Mouse (Mus musculus) CH12.LX (cell line): ENCODE results near the gene Gm27029. TPM values are rescaled to one million over a fixed set of nuclear protein-coding genes. Genes with fewer than 3 reads are reported as not detected.
A peak's percentile ranks its signal among the peaks of the same experiment; 100 is the strongest.

ENCODE experiments used
- DNase-seq: peaks from one replicate; pipeline ENCODE4 v3.0.0-alpha.2; 2013; ENCODE audit errors: extremely low read depth
- H3K27ac ChIP-seq: 2 replicates; pipeline ENCODE4 v1.5.1; 2012; ENCODE audit warnings: low read depth, mild to moderate bottlenecking, control low read depth, moderate library complexity; ENCODE audit not compliant: insufficient read depth
- H3K27me3 ChIP-seq: replicated peaks from 2 replicates; pipeline ENCODE3; 2012; ENCODE audit warnings: inconsistent platforms
- H3K36me3 ChIP-seq, 2 experiments: replicated peaks in 1 of 2; 2 replicates each; pipeline versions ENCODE3 to v1.6.1; 2012; ENCODE audit warnings: inconsistent platforms in 1 of 2, low read length in 1 of 2, mild to moderate bottlenecking in 1 of 2, mixed read lengths in 1 of 2, moderate library complexity in 1 of 2; ENCODE audit not compliant: control insufficient read depth in 1 of 2, insufficient read depth in 1 of 2
- H3K4me1 ChIP-seq, 2 experiments: 2 replicates each; pipeline ENCODE4 v1.6.1; 2012; ENCODE audit warnings: inconsistent platforms in 1 of 2, moderate library complexity in 1 of 2; ENCODE audit not compliant: insufficient read depth in 2 of 2, control insufficient read depth in 1 of 2
- H3K4me2 ChIP-seq: 2 replicates; pipeline ENCODE4 v1.6.1; 2012; ENCODE audit warnings: low read depth, mild to moderate bottlenecking, control low read depth; ENCODE audit not compliant: poor library complexity, insufficient read depth, severe bottlenecking
- H3K4me3 ChIP-seq, 3 experiments: fragments of 150-350 bp in 1 of 3; sonication (generic) in 1 of 3; replicated peaks in 1 of 3; 2 replicates each; pipeline versions ENCODE3 to v1.5.1; 2011 to 2012; ENCODE audit warnings: low read depth in 2 of 3, low read length in 2 of 3, mild to moderate bottlenecking in 2 of 3, moderate library complexity in 2 of 3, control low read depth in 1 of 3, improper control_type of control experiment in 1 of 3, inconsistent platforms in 1 of 3, mixed read lengths in 1 of 3; ENCODE audit not compliant: poor library complexity in 1 of 3
- H3K79me2 ChIP-seq: replicated peaks from 2 replicates; pipeline ENCODE4 v1.6.1; 2012; ENCODE audit warnings: mild to moderate bottlenecking, moderate library complexity; ENCODE audit not compliant: control insufficient read depth, poor library complexity, insufficient read depth, severe bottlenecking; ENCODE audit errors: extremely low read depth
- H3K9ac ChIP-seq: 2 replicates; pipeline ENCODE4 v1.6.1; 2012; ENCODE audit warnings: low read depth, mild to moderate bottlenecking, control low read depth, moderate library complexity; ENCODE audit not compliant: insufficient read depth
- H3K9me3 ChIP-seq: replicated peaks from 2 replicates; pipeline ENCODE3; 2012; ENCODE audit warnings: low read length, inconsistent platforms, mixed read lengths
- BHLHE40 ChIP-seq: IDR thresholded peaks from 2 replicates; pipeline ENCODE4 v1.6.1; 2011; ENCODE audit warnings: mild to moderate bottlenecking, low read depth, low read length, improper control_type of control experiment
- CHD2 ChIP-seq: IDR thresholded peaks from 2 replicates; pipeline ENCODE4 v1.6.1; 2011; ENCODE audit warnings: low read length, improper control_type of control experiment
- CTCF ChIP-seq, 2 experiments: IDR thresholded peaks in 1 of 2; conservative IDR thresholded peaks in 1 of 2; 2 replicates each; pipeline ENCODE4 v1.5.1; 2011 to 2012; ENCODE audit warnings: low read depth in 2 of 2, low read length in 2 of 2, improper control_type of control experiment in 1 of 2, inconsistent platforms in 1 of 2, mild to moderate bottlenecking in 1 of 2, moderate library complexity in 1 of 2
- E2F4 ChIP-seq: IDR thresholded peaks from 2 replicates; pipeline ENCODE4 v1.6.1; 2011; ENCODE audit warnings: low read depth, low read length, improper control_type of control experiment; ENCODE audit not compliant: insufficient replicate concordance
- ELF1 ChIP-seq: IDR thresholded peaks from 2 replicates; pipeline ENCODE4 v1.6.1; 2014; ENCODE audit warnings: low read depth, mild to moderate bottlenecking, inconsistent platforms, low read length, improper control_type of control experiment
- ETS1 ChIP-seq: conservative IDR thresholded peaks from 2 replicates; pipeline ENCODE4 v1.6.1; 2012; ENCODE audit warnings: low read depth, mild to moderate bottlenecking, inconsistent platforms, low read length, improper control_type of control experiment, moderate library complexity
- GABPA ChIP-seq: IDR thresholded peaks from 2 replicates; pipeline ENCODE4 v1.6.1; 2012; ENCODE audit warnings: low read depth, low read length, improper control_type of control experiment, inconsistent platforms; ENCODE audit not compliant: insufficient replicate concordance
- IRF4 ChIP-seq: IDR thresholded peaks from 2 replicates; pipeline ENCODE4 v1.6.1; 2014; ENCODE audit warnings: low read depth, mild to moderate bottlenecking, inconsistent platforms, low read length, improper control_type of control experiment
- KAT2A ChIP-seq: IDR thresholded peaks from 2 replicates; pipeline ENCODE4 v1.6.1; 2012; ENCODE audit warnings: low read length, improper control_type of control experiment, inconsistent platforms; ENCODE audit not compliant: insufficient replicate concordance
- MAFK ChIP-seq: IDR thresholded peaks from 2 replicates; pipeline ENCODE4 v1.6.1; 2011; ENCODE audit warnings: low read length, improper control_type of control experiment; ENCODE audit not compliant: insufficient replicate concordance
- MAX ChIP-seq: IDR thresholded peaks from 2 replicates; pipeline ENCODE4 v1.6.1; 2011; ENCODE audit warnings: low read length, improper control_type of control experiment
- MEF2A ChIP-seq: IDR thresholded peaks from 2 replicates; pipeline ENCODE4 v1.6.1; 2014; ENCODE audit warnings: low read depth, mild to moderate bottlenecking, inconsistent platforms, low read length, improper control_type of control experiment, borderline replicate concordance
- MXI1 ChIP-seq: IDR thresholded peaks from 2 replicates; pipeline ENCODE4 v1.6.1; 2011; ENCODE audit warnings: mild to moderate bottlenecking, low read depth, low read length, improper control_type of control experiment
- MYC ChIP-seq: IDR thresholded peaks from 2 replicates; pipeline ENCODE4 v1.6.1; 2011; ENCODE audit warnings: low read depth, mild to moderate bottlenecking, improper control_type of control experiment, low read length
- NELFE ChIP-seq: IDR thresholded peaks from 2 replicates; pipeline ENCODE4 v1.6.1; 2011; ENCODE audit warnings: low read depth, low read length, improper control_type of control experiment
- POLR2AphosphoS2 ChIP-seq: IDR thresholded peaks from 2 replicates; pipeline ENCODE4 v1.6.1; 2011; ENCODE audit warnings: low read depth, low read length, improper control_type of control experiment
- RAD21 ChIP-seq: IDR thresholded peaks from 2 replicates; pipeline ENCODE4 v1.6.1; 2011; ENCODE audit warnings: low read depth, mild to moderate bottlenecking, low read length, improper control_type of control experiment, moderate library complexity
- SIN3A ChIP-seq: IDR thresholded peaks from 2 replicates; pipeline ENCODE4 v1.6.1; 2012; ENCODE audit warnings: low read length, improper control_type of control experiment, inconsistent platforms
- SMC3 ChIP-seq: IDR thresholded peaks from 2 replicates; pipeline ENCODE4 v1.6.1; 2011; ENCODE audit warnings: low read depth, low read length, improper control_type of control experiment
- TBP ChIP-seq: conservative IDR thresholded peaks from 2 replicates; pipeline ENCODE4 v1.6.1; 2011; ENCODE audit warnings: low read depth, low read length, improper control_type of control experiment
- TCF12 ChIP-seq: IDR thresholded peaks from 2 replicates; pipeline ENCODE4 v1.6.1; 2014; ENCODE audit warnings: low read depth, mild to moderate bottlenecking, inconsistent platforms, low read length, improper control_type of control experiment
- USF2 ChIP-seq: conservative IDR thresholded peaks from 2 replicates; pipeline ENCODE4 v1.6.1; 2011; ENCODE audit warnings: low read depth, low read length, improper control_type of control experiment
- ZC3H11A ChIP-seq: IDR thresholded peaks from 2 replicates; pipeline ENCODE4 v1.6.1; 2012; ENCODE audit warnings: low read depth, mild to moderate bottlenecking, inconsistent platforms, low read length, improper control_type of control experiment
- ZMIZ1 ChIP-seq: IDR thresholded peaks from 2 replicates; pipeline ENCODE4 v1.6.1; 2012; ENCODE audit warnings: low read depth, mild to moderate bottlenecking, inconsistent platforms, low read length, improper control_type of control experiment
- dilution Hi-C: fragments of 300-500 bp; cut with MboI; formaldehyde crosslinking; loops from 2 replicates; pipeline ENCODE4 v1.14.3; 2020; ENCODE audit warnings: low sequenced_read_pairs; ENCODE audit not compliant: extremely low pct_unique_long_range_greater_than_20kb, extremely low pct_ligation_motif_present
- in situ Hi-C: fragments of 300-500 bp; cut with MboI; formaldehyde crosslinking; loops from 3 replicates; pipeline ENCODE4 v1.14.3; 2019; ENCODE audit warnings: low sequenced_read_pairs, low pct_ligation_motif_present, low pct_unique_long_range_greater_than_20kb, mixed read lengths
- polyA plus RNA-seq: library from polyadenylated mRNA; unstranded; fragments of >175 nt; gene quantifications from 2 replicates; pipeline ENCODE4 v1.2.1, GENCODE M21; 2012; ENCODE audit warnings: low read depth; ENCODE audit not compliant: insufficient read length
- total RNA-seq, 2 experiments: library from RNA; depleted of rRNA; stranded (reverse); fragments of 300-350 nt in 1 of 2; fragments of >200 nt in 1 of 2; gene quantifications; 2 replicates each; pipeline ENCODE4 v1.2.3; 2012 to 2014

The Gm27029 gene
- total and polyA plus RNA-seq, 3 experiments = 1.7 to 8.3 (median 6.2) TPM

GRCm38 (mm10) chr11:101395110-101395509, 29.5 kb downstream of the Gm27029 start:
- in situ Hi-C loops (loop anchor here (10.0 kb wide), 1 partner anchor 60 kb away; the partner anchor contains the start of gene Aoc3), dilution Hi-C loops (no loop called here)
- H3K27me3 ChIP-seq = no peaks in the 10 kb centered on the region
- H3K27ac ChIP-seq = no peak overlapping the region
- no peaks in the 10 kb centered on the region for H3K9me3 ChIP-seq
- H3K36me3 ChIP-seq = no peaks in the 10 kb centered on the region
- H3K79me2 ChIP-seq = no peaks in the 10 kb centered on the region
- no peak for TF ChIP-seq BHLHE40
- 0 out of 2 replicates have a peak, but pooled peaks have one; percentile 33 for TF ChIP-seq MXI1
- 0 out of 2 replicates have a peak, but pooled peaks have one; percentile 42 for TF ChIP-seq SIN3A
- no peak for TF ChIP-seq TCF12
- TF ChIP-seq ZC3H11A = peak; percentile 89
- TF ChIP-seq ZMIZ1 = no peak
- TF ChIP-seq NELFE = peak; percentile 37; the same call in 1 of the 2 replicates
- no peak for TF ChIP-seq USF2
- TF ChIP-seq ELF1 = no peak
- TF ChIP-seq KAT2A = no peak
- no peak for TF ChIP-seq MYC
- peak; percentile 100 for TF ChIP-seq RAD21
- TF ChIP-seq IRF4 = peak; percentile 45; the same call in 1 of the 2 replicates
- peak; percentile 59 to 99 for TF ChIP-seq CTCF (conservative IDR thresholded peaks at IDR 0.05 in 1 of 2, IDR thresholded peaks at IDR 0.05 in 1 of 2; ENCODE audit: low read depth in 2 of 2, low read length in 2 of 2)
- TF ChIP-seq SMC3 = peak; percentile 99
- TF ChIP-seq TBP = 0 out of 2 replicates have a peak, but pooled peaks have one; percentile 34
- 0 out of 2 replicates have a peak, but pooled peaks have one; percentile 52 for TF ChIP-seq MEF2A
- no peak overlapping the region for H3K9ac ChIP-seq
- DNase-seq = peak; percentile 78
- H3K4me3 ChIP-seq = no peak overlapping the region
- H3K4me1 ChIP-seq = peaks cover 3 to 5% of the 10 kb centered on the region in 2 experiments; a peak in 3 of 4 replicates
- no peak overlapping the region for H3K4me2 ChIP-seq

- Histone ChIP-seq H3K36me3 (no peaks in the 10 kb centered on the region), H3K27me3 (no peaks in the 10 kb centered on the region), H3K4me1 (peaks cover 0 to 5% of the 10 kb centered on the region in 2 experiments; a peak in 1 of 4 replicates), H3K4me3 (no peak overlapping the region), H3K79me2 (no peaks in the 10 kb centered on the region), H3K27ac (no peak overlapping the region), H3K9me3 (no peaks in the 10 kb centered on the region), H3K4me2 (no peak overlapping the region), H3K9ac (no peak overlapping the region)
- in situ Hi-C loops (no loop called here), dilution Hi-C loops (no loop called here)
- DNase-seq = no peak
- TF ChIP-seq GABPA = no peak
- no peak for TF ChIP-seq MEF2A
- no peak for TF ChIP-seq MAFK
- no peak for TF ChIP-seq MAX
- TF ChIP-seq KAT2A = no peak
- TF ChIP-seq ETS1 = no peak
- no peak for TF ChIP-seq POLR2AphosphoS2
- TF ChIP-seq CTCF (conservative IDR thresholded peaks at IDR 0.05 in 1 of 2, IDR thresholded peaks at IDR 0.05 in 1 of 2; ENCODE audit: low read depth in 2 of 2, low read length in 2 of 2) = no peak
- TF ChIP-seq E2F4 = no peak
- TF ChIP-seq CHD2 = no peak
Observed at GRCm38 (mm10) chr11:101381817-101382216, 42.8 kb downstream of the Gm27029 start.
